Mouse (Mus musculus): Measurements from ENCODE around the gene Trip6. TPM values are rescaled to one million over a fixed set of nuclear protein-coding genes. Genes with fewer than 3 reads are reported as not detected.

The Trip6 gene
- polyA plus RNA-seq, 1 experiment: 55.2 TPM

GRCm38 (mm10) chr5:137293839-137294743, 20.1 kb downstream of the Trip6 start, which contains the start of gene Ufsp1:
TSS of gene Ufsp1 (plus strand) at chr5:137294629.
- TF ChIP-seq POLR2A (IDR thresholded peaks at IDR 0.05; ENCODE audit: borderline replicate concordance, extremely low read depth, low read depth, low read length) (peak; percentile 54), CTCF (IDR thresholded peaks at IDR 0.05; ENCODE audit: insufficient read depth, low read length) (no peak)
- DNase-seq: peak; percentile 91
- no peaks in the 10 kb centered on the region for H3K4me1 ChIP-seq (ENCODE audit: control insufficient read depth, insufficient read depth, low read length)
- peak within 1 kb of the TSS; percentile 67 for H3K4me3 ChIP-seq (replicated peaks; ENCODE audit: extremely low read depth, low read depth, low read length)
- under 1% methylated on average over 52 of the region's 52 CpGs for WGBS

DNA sequence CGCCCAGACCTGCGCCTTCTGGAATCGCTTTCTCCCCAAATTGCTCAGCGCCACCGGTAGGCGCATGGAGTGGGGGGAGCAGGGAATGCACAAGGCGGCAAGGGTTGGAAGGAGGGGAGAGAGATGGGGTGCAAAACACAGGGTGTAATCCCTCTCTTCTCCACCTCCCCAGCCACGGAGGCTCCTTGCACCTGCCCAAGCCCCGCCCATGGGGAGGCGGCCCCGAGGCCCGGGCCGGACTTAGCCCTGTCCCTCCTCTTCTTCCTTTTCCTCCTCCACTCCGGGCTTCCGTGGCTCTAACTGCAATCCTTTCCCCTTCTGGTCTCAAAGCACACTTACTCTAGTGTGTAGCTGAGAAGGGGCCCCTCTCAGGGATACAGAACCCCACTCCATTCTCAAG, 20.9 kb downstream of the Trip6 start:
- Histone ChIP-seq H3K4me1 (ENCODE audit: control insufficient read depth, insufficient read depth, low read length) (peaks cover 3% of the 10 kb centered on the region; the same call in 1 of the 2 replicates), H3K4me3 (replicated peaks; ENCODE audit: extremely low read depth, low read depth, low read length) (peak overlapping the region; percentile 58)
- under 1% methylated on average over 15 of the region's 15 CpGs for WGBS
- peak; percentile 80 for DNase-seq
- TF ChIP-seq CTCF (IDR thresholded peaks at IDR 0.05; ENCODE audit: insufficient read depth, low read length) (no peak), POLR2A (IDR thresholded peaks at IDR 0.05; ENCODE audit: borderline replicate concordance, extremely low read depth, low read depth, low read length) (peak; percentile 45; the same call in 1 of the 2 replicates)

DNA sequence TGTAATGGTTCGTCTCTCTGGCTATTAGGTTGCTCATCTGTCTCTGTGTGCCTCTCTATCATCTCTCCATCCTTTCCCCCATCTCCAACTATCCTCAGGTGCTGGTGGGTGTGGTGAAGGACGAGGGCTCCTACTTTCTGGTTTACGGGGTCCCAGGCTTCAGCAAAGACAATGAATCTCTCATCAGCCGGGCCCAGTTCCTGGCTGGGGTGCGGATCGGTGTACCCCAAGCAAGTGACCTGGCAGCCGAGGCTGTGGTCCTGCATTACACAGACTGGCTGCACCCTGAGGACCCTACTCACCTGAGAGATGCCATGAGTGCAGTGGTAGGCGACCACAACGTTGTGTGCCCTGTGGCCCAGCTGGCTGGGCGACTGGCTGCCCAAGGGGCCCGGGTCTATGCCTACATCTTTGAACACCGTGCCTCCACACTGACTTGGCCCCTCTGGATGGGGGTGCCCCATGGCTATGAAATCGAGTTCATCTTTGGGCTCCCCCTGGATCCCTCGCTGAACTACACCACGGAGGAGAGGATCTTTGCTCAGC, 22.8 kb downstream of the Trip6 start:
- Histone ChIP-seq H3K4me1 (ENCODE audit: control insufficient read depth, insufficient read depth, low read length) (peaks cover 8% of the 10 kb centered on the region), H3K4me3 (replicated peaks; ENCODE audit: extremely low read depth, low read depth, low read length) (no peak overlapping the region)
- no peak for DNase-seq
- WGBS: 76% methylated on average over 15 of the region's 15 CpGs
- no peak for TF ChIP-seq POLR2A (IDR thresholded peaks at IDR 0.05; ENCODE audit: borderline replicate concordance, extremely low read depth, low read depth, low read length)
- no peak for TF ChIP-seq CTCF (IDR thresholded peaks at IDR 0.05; ENCODE audit: insufficient read depth, low read length)

- TF ChIP-seq POLR2A (IDR thresholded peaks at IDR 0.05; ENCODE audit: borderline replicate concordance, extremely low read depth, low read depth, low read length): no peak
- peak; percentile 46 for TF ChIP-seq CTCF (IDR thresholded peaks at IDR 0.05; ENCODE audit: insufficient read depth, low read length)
- peak; percentile 68 for DNase-seq
- Histone ChIP-seq H3K4me3 (replicated peaks; ENCODE audit: extremely low read depth, low read depth, low read length) (no peak overlapping the region), H3K4me1 (ENCODE audit: control insufficient read depth, insufficient read depth, low read length) (peaks cover 8% of the 10 kb centered on the region)
- whole genome bisulfite sequencing: 21% methylated on average over 15 of the region's 15 CpGs
Measured at GRCm38 (mm10) chr5:137290677-137291076, 23.5 kb downstream of the Trip6 start.

DNA sequence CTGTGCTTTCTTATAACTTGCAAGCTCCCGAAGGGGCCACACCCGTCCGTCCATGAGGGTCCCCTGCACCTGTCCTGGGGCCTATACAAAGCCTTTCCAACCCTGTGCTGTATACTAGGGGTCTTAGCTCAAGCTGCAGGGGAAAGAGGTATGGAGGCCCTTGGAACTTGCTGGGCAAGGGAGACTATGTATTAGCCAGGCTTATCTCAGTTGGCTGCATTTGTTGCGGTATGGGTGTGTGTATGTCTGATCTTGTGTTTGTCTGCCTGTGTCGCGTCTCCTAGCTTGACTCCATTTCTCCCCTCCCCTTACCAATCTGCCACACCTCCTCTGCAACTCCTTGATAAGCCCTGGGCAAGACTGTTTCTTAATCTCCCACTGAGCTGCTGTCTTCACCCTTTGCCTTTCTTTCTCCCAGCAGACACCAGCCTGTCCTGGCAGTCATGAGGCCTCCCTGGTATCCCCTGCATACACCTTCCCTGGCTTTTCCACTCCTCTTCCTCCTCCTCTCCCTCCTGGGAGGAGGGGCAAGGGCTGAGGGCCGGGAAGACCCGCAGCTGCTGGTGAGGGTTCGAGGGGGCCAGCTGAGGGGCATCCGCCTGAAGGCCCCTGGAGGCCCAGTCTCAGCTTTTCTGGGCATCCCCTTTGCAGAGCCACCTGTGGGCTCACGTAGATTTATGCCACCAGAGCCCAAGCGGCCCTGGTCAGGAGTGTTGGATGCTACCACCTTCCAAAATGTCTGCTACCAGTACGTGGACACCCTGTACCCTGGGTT, 24.4 kb downstream of the Trip6 start:
- WGBS: 65% methylated on average over 13 of the region's 13 CpGs
- no peak for DNase-seq
- TF ChIP-seq CTCF (IDR thresholded peaks at IDR 0.05; ENCODE audit: insufficient read depth, low read length) (no peak), POLR2A (IDR thresholded peaks at IDR 0.05; ENCODE audit: borderline replicate concordance, extremely low read depth, low read depth, low read length) (no peak)
- Histone ChIP-seq H3K4me1 (ENCODE audit: control insufficient read depth, insufficient read depth, low read length) (peaks cover 8% of the 10 kb centered on the region), H3K4me3 (replicated peaks; ENCODE audit: extremely low read depth, low read depth, low read length) (no peak overlapping the region)

DNA sequence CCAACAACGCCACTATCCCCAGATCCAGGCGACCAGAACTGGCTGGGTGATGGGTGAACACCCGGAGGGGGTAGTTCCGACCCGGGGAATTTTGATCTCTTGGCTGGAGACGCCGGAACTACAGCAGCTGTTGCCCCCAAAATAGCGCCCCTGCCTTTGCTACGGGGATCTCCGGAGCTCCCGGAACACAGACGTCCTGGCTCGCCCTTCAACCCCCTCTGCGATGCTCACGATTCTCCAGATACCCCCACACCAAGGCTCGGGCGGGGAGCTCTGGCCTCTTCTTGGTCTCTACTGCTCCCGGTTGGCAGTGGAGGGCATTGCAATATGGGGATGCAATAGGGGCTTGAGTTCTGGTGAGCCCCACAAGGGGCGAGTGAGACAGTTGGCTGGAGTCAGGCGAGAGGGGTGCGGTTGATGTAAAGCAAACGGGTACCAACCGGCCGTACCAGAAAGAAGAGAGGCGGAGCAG, 25.2 kb downstream of the Trip6 start:
- WGBS: 5% methylated on average over 25 of the region's 25 CpGs
- no peak for TF ChIP-seq CTCF (IDR thresholded peaks at IDR 0.05; ENCODE audit: insufficient read depth, low read length)
- TF ChIP-seq POLR2A (IDR thresholded peaks at IDR 0.05; ENCODE audit: borderline replicate concordance, extremely low read depth, low read depth, low read length): no peak
- Histone ChIP-seq H3K4me3 (replicated peaks; ENCODE audit: extremely low read depth, low read depth, low read length) (no peak overlapping the region), H3K4me1 (ENCODE audit: control insufficient read depth, insufficient read depth, low read length) (peaks cover 8% of the 10 kb centered on the region)
- DNase-seq: no peak

DNA sequence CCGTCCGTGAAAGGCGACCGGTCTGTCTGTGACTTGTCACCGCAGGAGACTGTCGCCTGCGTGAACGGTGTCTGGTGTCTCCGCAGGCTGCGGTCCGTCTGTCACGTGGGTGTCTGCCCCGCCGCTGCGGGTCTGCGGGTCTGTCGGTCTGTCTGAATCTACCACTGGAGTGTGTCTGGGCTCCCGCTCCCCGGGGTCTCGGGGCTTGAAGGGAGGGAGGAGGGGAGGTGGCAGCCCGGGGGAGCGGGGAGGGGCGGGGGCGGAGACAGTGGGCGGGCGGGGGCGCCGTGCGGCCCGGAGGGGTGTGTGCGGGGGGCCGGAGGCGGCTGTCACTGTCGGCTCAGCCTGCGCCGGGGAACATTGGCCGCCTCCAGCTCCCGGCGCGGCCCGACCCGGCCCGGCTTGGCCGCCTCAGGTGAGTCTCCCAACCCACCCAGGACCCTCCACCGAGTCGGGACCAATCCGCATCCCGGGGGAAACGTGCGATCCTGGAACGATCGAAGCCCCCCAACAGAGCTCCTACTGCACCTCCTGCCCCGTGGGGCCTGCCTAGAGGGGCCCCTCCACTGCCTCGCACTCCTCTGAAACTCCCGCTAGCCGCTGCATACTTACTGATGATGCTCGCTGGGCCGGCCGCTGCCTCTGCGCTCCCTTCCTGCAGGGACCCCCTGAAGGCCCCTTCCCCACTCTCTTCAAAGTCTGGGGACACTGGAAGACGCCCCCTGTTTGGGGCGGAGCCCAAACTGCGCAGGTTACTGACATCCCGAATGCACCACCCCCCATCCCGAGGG, 26.1 kb downstream of the Trip6 start:
- no peak for DNase-seq
- no peak for TF ChIP-seq CTCF (IDR thresholded peaks at IDR 0.05; ENCODE audit: insufficient read depth, low read length)
- TF ChIP-seq POLR2A (IDR thresholded peaks at IDR 0.05; ENCODE audit: borderline replicate concordance, extremely low read depth, low read depth, low read length): no peak
- under 1% methylated on average over 58 of the region's 65 CpGs for WGBS

GRCm38 (mm10) chr5:137287032-137287952, 26.9 kb downstream of the Trip6 start, which contains the start of gene Ache:
TSS of gene Ache (plus strand) at chr5:137287519.
- H3K4me3 ChIP-seq (replicated peaks; ENCODE audit: extremely low read depth, low read depth, low read length): peak within 1 kb of the TSS; percentile 23
- peaks cover 8% of the 10 kb centered on the region for H3K4me1 ChIP-seq (ENCODE audit: control insufficient read depth, insufficient read depth, low read length)
- DNase-seq: no peak
- TF ChIP-seq POLR2A (IDR thresholded peaks at IDR 0.05; ENCODE audit: borderline replicate concordance, extremely low read depth, low read depth, low read length) (no peak), CTCF (IDR thresholded peaks at IDR 0.05; ENCODE audit: insufficient read depth, low read length) (no peak)
- WGBS: 5% methylated on average over 40 of the region's 40 CpGs

More for the DNA sequence above, 26.1 kb downstream of the Trip6 start:
- H3K4me1 ChIP-seq (ENCODE audit: control insufficient read depth, insufficient read depth, low read length): peaks cover 8% of the 10 kb centered on the region
- H3K4me3 ChIP-seq (replicated peaks; ENCODE audit: extremely low read depth, low read depth, low read length): no peak overlapping the region
